Mouse (Mus musculus): ENCODE data around the gene Myef2. TPM values are rescaled to one million over a fixed set of nuclear protein-coding genes. Genes with fewer than 3 reads are reported as not detected.

The Myef2 gene
- polyA plus RNA-seq, 1 experiment from 2014 or later: 46.9 TPM

Other genes starting within 250 kb of the Myef2 start
- 1.2 and 1.3 TPM in 2 replicates for gene Slc24a5, start 55.5 kb downstream of the Myef2 start, polyA plus RNA-seq (2015; fragmentation: Nextera tagmentation; extraction: Ambion mirVana)
- gene Ctxn2, start 13.0 kb upstream of the Myef2 start, polyA plus RNA-seq (2015; fragmentation: Nextera tagmentation; extraction: Ambion mirVana): 0.17 TPM in 1 of 2 replicates, not detected in the other
- not detected in 2 replicates for gene Slc12a1, start 28.8 kb upstream of the Myef2 start, polyA plus RNA-seq (2015; fragmentation: Nextera tagmentation; extraction: Ambion mirVana)
- 95.2 and 110 TPM in 2 replicates for gene Dut, start 123.5 kb upstream of the Myef2 start, polyA plus RNA-seq (2015; fragmentation: Nextera tagmentation; extraction: Ambion mirVana)